Mouse (Mus musculus) thymus, adult 18-20 months (tissue): ENCODE measurements at regions not wholly inside any gene's neighbourhood (a gene's known extent, or its start where the extent isn't known, plus 50 kb on each side); places are given as distances from the start of the nearest gene placed in this dataset.

ENCODE experiments used
- DNase-seq, 2 experiments: peaks; one replicate each; pipeline ENCODE4 v3.0.0; 2022; ENCODE audit warnings: mixed read lengths in 2 of 2

GRCm38 (mm10) chr1:64343268-64343667 is 189.2 kb upstream of the Creb1 start:
- DNase-seq = no peak

- DNase-seq = no peak
These were observed 190.8 kb upstream of the Creb1 start for GRCm38 (mm10) chr1:64341596-64341995.

GRCm38 (mm10) chr1:64338575-64338961 is 193.9 kb upstream of the Creb1 start:
- DNase-seq = no peak

GRCm38 (mm10) chr1:64337619-64338574 is 194.5 kb upstream of the Creb1 start:
- no peak for DNase-seq

DNA sequence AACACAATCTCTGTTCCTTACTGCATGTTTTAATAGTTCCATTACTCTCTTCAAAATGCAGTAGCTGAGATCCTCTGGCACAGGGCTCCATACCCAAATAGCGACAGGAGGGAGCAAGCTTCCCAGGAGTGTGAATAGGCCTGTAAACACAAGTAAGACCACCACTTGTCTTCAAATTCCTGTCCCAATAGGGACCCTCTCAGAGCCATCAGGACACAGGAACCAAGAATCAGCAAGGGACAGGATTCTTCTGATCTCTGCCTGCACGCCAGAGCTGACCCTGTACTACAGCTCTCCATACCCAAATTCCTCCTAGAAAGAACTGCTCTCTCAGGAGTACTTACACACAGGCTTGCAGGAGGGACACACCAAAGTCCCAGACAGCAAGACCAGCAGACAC is 200.9 kb upstream of the Creb1 start:
- DNase-seq = no peak

DNA sequence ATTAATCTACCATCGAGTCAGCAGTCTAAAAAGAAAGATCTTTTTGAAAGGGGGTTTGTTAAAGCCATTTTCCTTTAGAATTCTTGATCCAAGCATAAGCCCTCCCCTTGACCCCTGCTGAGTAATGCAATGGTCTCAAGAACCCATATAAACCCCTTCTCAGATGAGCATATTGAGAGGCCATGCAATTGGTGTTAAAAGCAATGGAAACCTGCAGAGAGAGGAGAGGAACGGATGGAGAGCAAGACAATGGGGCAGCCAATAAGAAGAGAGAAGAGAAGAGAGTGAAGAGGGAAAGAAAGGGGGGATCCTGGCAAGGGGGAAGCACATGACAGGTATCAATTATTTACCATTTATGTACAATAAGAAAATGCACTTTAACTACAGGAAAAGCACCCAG is 201.7 kb upstream of the Creb1 start:
- no peak for DNase-seq

GRCm38 (mm10) chr1:64322197-64322596 is 200.1 kb upstream of the Klf7 start:
- DNase-seq = no peak

DNA sequence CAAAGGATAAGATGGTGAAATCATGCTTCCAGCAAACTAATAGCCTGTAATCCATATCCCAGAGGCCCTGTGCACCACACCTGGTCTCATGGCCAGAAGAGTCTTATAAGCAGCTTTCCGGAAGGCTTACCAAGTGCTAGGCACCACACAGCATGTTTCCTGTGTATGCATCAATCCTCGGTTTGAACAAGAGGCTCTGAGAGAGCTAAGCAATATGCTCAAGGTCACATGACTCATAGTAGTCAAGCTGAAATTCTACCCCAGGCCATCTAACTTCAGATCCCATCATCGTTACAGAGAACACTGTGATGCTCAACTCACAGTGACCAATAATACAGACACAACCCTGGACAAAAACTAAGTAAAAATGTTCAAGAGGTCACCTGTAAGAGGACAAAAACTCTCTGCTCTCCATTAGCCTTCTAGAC is 197.1 kb upstream of the Klf7 start:
- DNase-seq = no peak

- DNase-seq = no peak
These were observed 196.5 kb upstream of the Klf7 start for GRCm38 (mm10) chr1:64318440-64319154.

DNA sequence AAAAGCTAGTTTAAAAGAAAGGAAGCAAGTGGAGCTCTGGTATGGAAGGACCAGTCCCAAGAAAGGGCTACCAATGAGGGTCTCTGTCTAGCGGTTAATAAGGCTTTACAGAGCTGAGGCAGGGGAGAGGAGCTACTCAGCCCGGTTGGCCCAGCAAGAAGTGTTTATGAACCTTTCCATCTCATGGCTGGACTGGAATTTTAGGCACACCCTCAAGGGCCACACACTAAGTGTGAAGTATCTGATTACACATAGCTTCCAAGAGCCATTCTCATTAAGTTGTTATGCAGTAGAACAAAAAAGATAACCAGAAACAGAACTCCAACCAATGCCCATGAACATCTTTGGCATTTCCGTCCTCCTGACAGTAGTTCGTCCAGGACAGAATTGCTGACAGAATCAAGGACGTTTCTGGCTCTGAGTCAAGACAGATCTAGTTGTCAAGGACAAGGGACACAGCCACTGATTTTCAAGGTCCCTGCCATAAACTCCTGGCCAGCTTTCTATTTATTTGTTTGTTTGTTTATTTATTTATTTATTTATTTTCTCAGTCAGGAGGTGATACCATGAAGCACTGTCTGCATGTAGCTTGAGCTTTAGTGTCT is 195.1 kb upstream of the Klf7 start:
- DNase-seq = no peak

- no peak for DNase-seq
These were observed 189.3 kb upstream of the Klf7 start for GRCm38 (mm10) chr1:64311371-64311770.

- no peak for DNase-seq
These were observed 186.5 kb upstream of the Klf7 start for GRCm38 (mm10) chr1:64308560-64308959.

- no peak for DNase-seq
These were observed 186.0 kb upstream of the Klf7 start for GRCm38 (mm10) chr1:64308088-64308487.

GRCm38 (mm10) chr1:64305427-64306213 is 183.5 kb upstream of the Klf7 start:
- no peak for DNase-seq

DNA sequence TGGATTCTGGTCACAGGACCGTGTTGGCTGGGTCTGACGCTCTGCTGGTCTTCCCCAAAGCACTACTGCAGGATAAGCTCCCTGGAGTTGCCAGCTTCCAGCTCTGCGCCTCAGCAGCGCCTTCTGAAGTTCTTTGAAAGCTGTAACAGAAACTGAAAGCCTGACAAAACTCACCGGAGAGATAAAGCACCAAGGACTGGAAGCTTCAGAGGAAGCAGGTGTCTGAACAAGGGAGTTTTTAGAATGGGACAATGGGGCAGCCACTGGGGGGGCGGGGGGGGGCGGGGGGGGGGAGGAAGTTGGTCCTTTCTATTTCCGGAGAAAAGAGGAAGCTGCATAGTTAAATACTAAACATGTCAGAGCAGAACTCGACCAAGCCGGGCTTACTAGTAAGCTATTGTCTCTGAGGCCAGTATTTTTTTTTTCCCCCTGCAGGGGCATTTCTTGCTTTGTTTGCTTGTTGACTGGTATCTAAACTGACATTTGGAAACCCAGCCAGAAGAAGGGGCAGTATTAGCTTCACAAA is 180.8 kb upstream of the Klf7 start:
- DNase-seq = peak in 1 of 2 experiments; percentile 46

GRCm38 (mm10) chr1:64301530-64302061 is 179.5 kb upstream of the Klf7 start:
- DNase-seq = no peak

GRCm38 (mm10) chr1:64300951-64301529 is 179.0 kb upstream of the Klf7 start:
- DNase-seq = no peak

- no peak for DNase-seq
These were observed 176.9 kb upstream of the Klf7 start for GRCm38 (mm10) chr1:64298950-64299349.

- DNase-seq = no peak
These were observed 176.1 kb upstream of the Klf7 start for GRCm38 (mm10) chr1:64298188-64298587.

DNA sequence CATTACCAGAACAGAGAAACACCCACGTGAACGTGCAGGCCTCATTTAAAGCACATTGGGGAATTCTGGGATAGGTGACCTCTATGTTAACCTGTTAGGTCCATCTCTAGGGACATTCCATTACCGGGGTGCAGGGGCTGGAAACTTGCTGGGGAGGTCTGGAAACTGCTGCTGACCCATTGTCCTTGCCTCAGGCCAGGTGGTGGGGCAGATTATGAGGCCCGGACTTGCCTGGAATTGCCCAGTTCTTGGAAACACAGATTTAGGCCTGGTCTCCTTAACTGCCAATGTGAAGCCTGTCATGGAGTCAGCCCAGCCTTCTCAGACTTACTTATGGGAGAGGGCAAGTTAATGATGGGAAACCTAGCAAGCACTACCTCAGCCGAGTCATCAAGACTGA is 175.3 kb upstream of the Klf7 start:
- DNase-seq = no peak

GRCm38 (mm10) chr1:64295512-64295945 is 173.4 kb upstream of the Klf7 start:
- no peak for DNase-seq

- no peak for DNase-seq
These were observed 173.0 kb upstream of the Klf7 start for GRCm38 (mm10) chr1:64295051-64295450.
